In the genomic region with DNA sequence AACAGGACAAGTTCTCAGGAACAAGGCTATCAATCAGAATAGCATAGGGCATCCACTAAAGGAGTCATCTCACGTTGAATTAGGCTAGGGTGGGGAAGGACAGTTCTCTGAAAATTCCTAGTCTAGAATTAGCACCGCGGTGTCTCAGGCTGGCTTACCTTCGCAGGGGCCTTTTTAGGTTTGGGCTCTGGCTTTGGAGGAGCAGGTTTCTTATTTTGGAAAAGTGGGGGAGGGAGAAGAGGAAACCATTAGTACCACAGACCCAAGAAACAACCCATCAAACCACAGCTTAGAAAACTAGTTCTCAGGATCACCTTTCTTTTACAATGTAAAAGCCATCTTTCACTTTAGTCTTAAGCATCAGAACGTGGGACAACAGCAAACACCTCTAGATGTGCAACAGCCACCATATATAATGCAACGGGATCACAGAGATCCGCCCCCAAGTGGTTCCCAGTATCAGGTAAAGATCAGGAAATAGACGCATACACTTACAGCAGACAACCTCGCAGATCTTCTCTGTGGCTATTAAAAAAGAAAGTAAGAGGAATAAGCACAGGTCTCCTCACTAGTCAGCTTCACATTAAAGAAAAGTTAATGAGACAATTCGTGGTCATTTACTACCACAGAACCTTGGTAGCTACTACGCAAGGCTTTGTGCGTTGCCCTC, we compare ENCODE assay signal across 8 mouse cellular contexts. TPM values are rescaled to one million over a fixed set of nuclear protein-coding genes. Genes with fewer than 3 reads are reported as not detected.
DNase-seq lines count a peak whose midpoint lies in the region; ATAC-seq lines count a peak whose summit lies in the region.

No protein-coding gene starts in this region.

- no peaks in the 10 kb centered on the region for H3K9me3 ChIP-seq in kidney, embryonic 16.5 days (ENCODE audit: low read length)
- H3K9me3 ChIP-seq in hindbrain, embryonic 15.5 days: no peaks in the 10 kb centered on the region
- H3K9me3 ChIP-seq in midbrain, embryonic 15.5 days: no peaks in the 10 kb centered on the region

- H3K27me3 ChIP-seq in kidney, embryonic 16.5 days (ENCODE audit: insufficient read depth, low read length): no peaks in the 10 kb centered on the region
- no peaks in the 10 kb centered on the region for H3K27me3 ChIP-seq in hindbrain, embryonic 15.5 days
- H3K27me3 ChIP-seq in midbrain, embryonic 15.5 days (replicated peaks): no peaks in the 10 kb centered on the region

- H3K4me3 ChIP-seq in kidney, embryonic 16.5 days (ENCODE audit: low read length): peak overlapping the region; percentile 75
- H3K4me3 ChIP-seq in brown adipose tissue, adult 24 weeks (ENCODE audit: insufficient read depth, low read depth, low read length): peak overlapping the region; percentile 57
- peak overlapping the region; percentile 63 for H3K4me3 ChIP-seq in hindbrain, embryonic 15.5 days
- H3K4me3 ChIP-seq in midbrain, embryonic 15.5 days: peak overlapping the region; percentile 58

- DNase-seq in kidney, postnatal 4 days: no peak
- no peak for DNase-seq in urinary bladder, postnatal 36 days (ENCODE audit: low spot score in 2 of 2)
- no peak for DNase-seq in spleen, adult 12 weeks (ENCODE audit: low spot score)
- DNase-seq in adrenal gland, postnatal 25 days: no peak

- peak overlapping the region; percentile 98 for H3K9ac ChIP-seq in kidney, embryonic 16.5 days (replicated peaks; ENCODE audit: low read length)
- H3K9ac ChIP-seq in hindbrain, embryonic 15.5 days: peak overlapping the region; percentile 43
- H3K9ac ChIP-seq in midbrain, embryonic 15.5 days: peak overlapping the region; percentile 46

- peaks cover 32% of the 10 kb centered on the region for H3K4me1 ChIP-seq in kidney, embryonic 16.5 days (ENCODE audit: insufficient read depth, low read length)
- H3K4me1 ChIP-seq in brown adipose tissue, adult 24 weeks (ENCODE audit: control insufficient read depth, insufficient read depth, insufficient read length, low read length): no peaks in the 10 kb centered on the region; the same call in 1 of the 2 replicates
- peaks cover 40% of the 10 kb centered on the region for H3K4me1 ChIP-seq in hindbrain, embryonic 15.5 days (replicated peaks)
- peaks cover 38% of the 10 kb centered on the region for H3K4me1 ChIP-seq in midbrain, embryonic 15.5 days

- peaks cover 34% of the 10 kb centered on the region for H3K36me3 ChIP-seq in kidney, embryonic 16.5 days (ENCODE audit: insufficient read depth, low read length)
- H3K36me3 ChIP-seq in hindbrain, embryonic 15.5 days: peaks cover 34% of the 10 kb centered on the region
- H3K36me3 ChIP-seq in midbrain, embryonic 15.5 days (replicated peaks): peaks cover 17% of the 10 kb centered on the region

- no peak overlapping the region for H3K27ac ChIP-seq in kidney, embryonic 16.5 days (ENCODE audit: low read length)
- H3K27ac ChIP-seq in brown adipose tissue, adult 24 weeks (replicated peaks; ENCODE audit: low read depth, low read length): no peak overlapping the region; the same call in 1 of the 2 replicates
- H3K27ac ChIP-seq in hindbrain, embryonic 15.5 days (replicated peaks): peak overlapping the region; percentile 100; the same call in 1 of the 2 replicates
- H3K27ac ChIP-seq in midbrain, embryonic 15.5 days: peak overlapping the region; percentile 99; the same call in 1 of the 2 replicates

- WGBS in kidney, embryonic 16.5 days: 36% methylated on average over 12 of the region's 12 CpGs
- 46% methylated on average over 12 of the region's 12 CpGs for WGBS in hindbrain, embryonic 15.5 days
- 40% methylated on average over 12 of the region's 12 CpGs for WGBS in midbrain, embryonic 15.5 days

- ATAC-seq in kidney, embryonic 16.5 days (ENCODE audit: low FRiP score, low TSS enrichment): no peak
- no peak for ATAC-seq in hindbrain, embryonic 15.5 days (ENCODE audit: low FRiP score, low read depth)
- ATAC-seq in midbrain, embryonic 15.5 days (replicated peaks): no peak

- peak overlapping the region; percentile 84 for H3K4me2 ChIP-seq in kidney, embryonic 16.5 days (replicated peaks; ENCODE audit: low read depth, low read length)
- H3K4me2 ChIP-seq in hindbrain, embryonic 15.5 days: peak overlapping the region; percentile 92
- H3K4me2 ChIP-seq in midbrain, embryonic 15.5 days: peak overlapping the region; percentile 91

RNA-seq across cellular contexts. Expression of a gene that starts 2.0 kb away (rescaled TPM):
- polyA plus RNA-seq in kidney, embryonic 16.5 days (2015; fragmentation: Nextera tagmentation; extraction: Ambion mirVana): 2,436 and 2,511 TPM in 2 replicates
- 63.7 and 65.2 TPM in 2 replicates for polyA plus RNA-seq in brown adipose tissue, adult 24 weeks (2012; ENCODE audit: insufficient read depth, insufficient read length, missing spikeins)
- 1,020 and 1,026 TPM in 2 replicates for polyA plus RNA-seq in hindbrain, embryonic 15.5 days (2015; fragmentation: Nextera tagmentation; extraction: Ambion mirVana)
- polyA plus RNA-seq in midbrain, embryonic 15.5 days (2015; fragmentation: Nextera tagmentation; extraction: Ambion mirVana): 876 and 917 TPM in 2 replicates
- total RNA-seq in adrenal gland, postnatal 25 days (2021): 391 and 425 TPM in 2 replicates

RNA-seq across cellular contexts. Expression of a gene that starts 34.3 kb away (rescaled TPM):
- 51.7 and 53.1 TPM in 2 replicates for polyA plus RNA-seq in kidney, embryonic 16.5 days (2015; fragmentation: Nextera tagmentation; extraction: Ambion mirVana)
- polyA plus RNA-seq in brown adipose tissue, adult 24 weeks (2012; ENCODE audit: insufficient read depth, insufficient read length, missing spikeins): 17.2 and 19.6 TPM in 2 replicates
- 44.0 and 46.0 TPM in 2 replicates for polyA plus RNA-seq in hindbrain, embryonic 15.5 days (2015; fragmentation: Nextera tagmentation; extraction: Ambion mirVana)
- polyA plus RNA-seq in midbrain, embryonic 15.5 days (2015; fragmentation: Nextera tagmentation; extraction: Ambion mirVana): 45.9 and 48.2 TPM in 2 replicates
- total RNA-seq in adrenal gland, postnatal 25 days (2021): 45.2 and 55.0 TPM in 2 replicates

RNA-seq across cellular contexts. Expression of a gene that starts 52.2 kb away (rescaled TPM):
- not detected in 2 replicates for polyA plus RNA-seq in kidney, embryonic 16.5 days (2015; fragmentation: Nextera tagmentation; extraction: Ambion mirVana)
- polyA plus RNA-seq in brown adipose tissue, adult 24 weeks (2012; ENCODE audit: insufficient read depth, insufficient read length, missing spikeins): not detected in 2 replicates
- 0.16 and 0.22 TPM in 2 replicates for polyA plus RNA-seq in hindbrain, embryonic 15.5 days (2015; fragmentation: Nextera tagmentation; extraction: Ambion mirVana)
- polyA plus RNA-seq in midbrain, embryonic 15.5 days (2015; fragmentation: Nextera tagmentation; extraction: Ambion mirVana): 0.27 and 0.64 TPM in 2 replicates
- not detected in 2 replicates for total RNA-seq in adrenal gland, postnatal 25 days (2021)

Comparison
In these comparisons a context has a peak if more than half of its experiments do, and no peak if none do; other contexts are left out.
1. H3K27ac ChIP-seq: peak in hindbrain, embryonic 15.5 days (single experiment) and midbrain, embryonic 15.5 days (single experiment); none in kidney, embryonic 16.5 days (single experiment) and brown adipose tissue, adult 24 weeks (single experiment).
2. H3K9ac ChIP-seq: peak in every context shown above with its lines; median percentile 98 in kidney, embryonic 16.5 days; 46 in midbrain, embryonic 15.5 days; 43 in hindbrain, embryonic 15.5 days.
3. RNA of a gene that starts 2.0 kb away (polyA plus RNA-seq): 2,436 to 2,511 TPM in kidney, embryonic 16.5 days, 1,020 to 1,026 TPM in hindbrain, embryonic 15.5 days and 876 to 917 TPM in midbrain, embryonic 15.5 days; 63.7 to 65.2 TPM in brown adipose tissue, adult 24 weeks; every median in the first group is over 10 times any median in the second.
4. Peak in every context shown above with its lines, with median percentiles within 50 percentile points of each other: H3K4me2 ChIP-seq and H3K4me3 ChIP-seq.